Mouse (Mus musculus) adrenal gland, postnatal 14 days (tissue): ENCODE data around the gene Clec16a. TPM values are rescaled to one million over a fixed set of nuclear protein-coding genes. Genes with fewer than 3 reads are reported as not detected.

Experiments
- DNase-seq: peaks from one replicate; pipeline ENCODE4 v3.0.0; 2021; ENCODE audit warnings: mixed read lengths
- total RNA-seq: library from RNA; stranded (reverse); gene quantifications from 2 replicates; pipeline ENCODE4 v1.2.3, GENCODE M21; 2021

Clec16a gene
- total RNA-seq, 1 experiment from 2014 or later: 42.8 TPM

DNA sequence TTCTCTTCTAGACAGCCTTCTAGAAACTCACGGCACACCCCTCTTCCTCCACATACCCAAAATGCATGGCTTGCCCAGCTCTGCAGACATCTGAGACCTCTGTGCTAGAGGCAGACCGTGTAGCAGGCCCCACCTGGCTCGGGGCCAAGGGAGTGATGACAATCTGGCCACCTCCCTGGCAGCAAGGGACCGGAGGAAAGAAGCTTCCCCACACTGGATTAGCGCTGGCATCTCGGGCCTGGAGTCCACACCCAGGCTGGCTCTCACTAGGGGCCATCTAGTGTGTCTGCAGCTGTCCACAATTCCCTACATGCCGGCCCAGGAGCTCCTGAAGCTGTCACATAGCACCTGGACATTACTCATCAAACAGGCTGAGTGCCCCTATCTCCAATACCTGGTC is 10.6 kb upstream of the Clec16a start:
- peak; percentile 29 for DNase-seq

DNA sequence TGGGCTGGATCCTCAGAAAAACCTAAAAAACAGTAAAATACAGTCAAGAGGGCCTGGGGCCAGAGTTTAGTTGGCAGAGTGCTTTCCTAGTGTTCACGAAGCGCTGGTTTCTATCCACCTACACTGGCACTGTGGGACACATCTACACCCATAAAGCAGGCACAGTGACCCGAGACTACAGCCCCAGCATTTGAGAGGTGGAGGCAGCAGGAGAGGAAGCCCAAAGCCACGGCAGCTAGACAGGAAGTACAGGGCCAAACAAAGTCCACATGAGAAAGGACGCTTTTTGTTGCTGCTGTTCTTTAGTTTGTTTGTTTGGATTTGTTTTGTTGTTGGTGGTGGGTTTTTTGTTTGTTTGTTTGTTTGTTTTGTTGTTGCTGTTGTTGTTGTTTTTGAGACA is 8.8 kb upstream of the Clec16a start:
- no peak for DNase-seq

DNA sequence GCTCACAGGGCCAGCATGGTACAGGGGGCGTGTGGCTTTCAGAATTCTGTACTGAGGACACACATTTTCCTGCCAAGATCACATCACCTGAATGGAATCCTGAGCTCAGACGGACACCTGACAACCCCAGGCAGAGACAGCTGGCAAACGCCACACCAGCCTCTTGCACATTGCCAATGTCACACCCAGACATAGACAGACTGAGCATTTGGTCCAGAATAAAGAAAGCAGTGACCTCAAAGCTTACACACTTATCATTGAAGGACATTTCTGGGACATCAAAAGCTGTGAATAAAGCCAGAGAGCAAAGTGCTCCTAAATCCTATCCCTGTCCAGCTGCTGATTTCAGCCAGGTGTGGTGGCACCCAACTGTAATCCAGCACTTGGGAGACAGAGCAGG is 8.2 kb upstream of the Clec16a start:
- DNase-seq: no peak

GRCm38 (mm10) chr16:10540763-10541597 is 4.2 kb upstream of the Clec16a start:
- DNase-seq: no peak

DNA sequence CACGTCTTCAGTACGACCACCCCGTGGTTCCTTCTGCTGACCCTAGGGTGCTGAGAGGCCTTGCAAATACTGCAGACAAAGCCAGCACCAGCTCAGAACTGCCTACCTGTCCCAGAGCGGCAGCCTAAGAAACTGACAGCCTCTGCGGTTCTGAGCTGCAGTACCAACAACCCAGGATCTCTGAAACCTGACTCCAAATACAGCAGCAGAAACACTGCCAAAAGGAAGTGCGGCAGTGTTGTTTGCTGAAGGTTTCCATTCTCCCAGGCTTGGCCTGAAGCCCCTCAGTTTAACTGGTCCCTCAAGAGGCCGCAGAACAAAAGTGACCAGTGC is 3.6 kb upstream of the Clec16a start:
- no peak for DNase-seq

GRCm38 (mm10) chr16:10542266-10542665 is 2.9 kb upstream of the Clec16a start:
- DNase-seq: no peak

DNA sequence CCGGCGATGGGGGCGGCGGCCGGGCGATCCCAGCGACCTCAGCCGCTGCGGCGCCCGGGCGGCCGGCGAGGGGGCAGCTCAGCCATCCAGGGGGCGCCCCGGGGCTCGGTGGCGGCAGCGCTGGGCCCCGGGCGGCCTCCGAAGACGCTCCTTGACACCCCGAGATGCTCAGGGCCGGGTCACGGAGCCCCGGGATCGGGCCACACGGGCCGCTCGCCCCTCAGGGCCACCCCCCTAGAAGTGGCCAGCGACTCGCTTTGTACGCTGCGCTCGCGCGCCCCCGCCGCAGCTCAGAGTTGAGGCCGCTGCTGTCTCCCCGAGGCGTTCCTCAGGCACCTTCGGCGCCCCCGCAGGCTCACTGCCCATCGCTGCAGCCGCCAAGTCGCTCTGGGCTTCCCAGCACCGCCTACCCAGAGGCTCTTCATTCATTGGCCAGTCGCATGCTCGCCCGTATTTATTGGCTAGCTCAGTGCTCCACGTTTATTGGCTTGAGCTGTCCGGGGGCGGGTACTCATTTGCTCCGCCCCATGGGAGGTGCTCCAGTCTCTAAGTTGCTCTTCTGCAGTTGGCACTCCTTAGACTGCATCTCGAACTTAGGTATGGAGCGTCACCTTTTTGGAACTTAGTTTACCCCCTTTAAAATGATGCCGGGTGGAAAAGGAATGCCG is 2.3 kb upstream of the Clec16a start, which contains the start of gene Dexi:
Gene Dexi, minus strand, starts transcription at position 357 of the 668 bp plus-strand sequence.
- DNase-seq: peak; percentile 95

DNA sequence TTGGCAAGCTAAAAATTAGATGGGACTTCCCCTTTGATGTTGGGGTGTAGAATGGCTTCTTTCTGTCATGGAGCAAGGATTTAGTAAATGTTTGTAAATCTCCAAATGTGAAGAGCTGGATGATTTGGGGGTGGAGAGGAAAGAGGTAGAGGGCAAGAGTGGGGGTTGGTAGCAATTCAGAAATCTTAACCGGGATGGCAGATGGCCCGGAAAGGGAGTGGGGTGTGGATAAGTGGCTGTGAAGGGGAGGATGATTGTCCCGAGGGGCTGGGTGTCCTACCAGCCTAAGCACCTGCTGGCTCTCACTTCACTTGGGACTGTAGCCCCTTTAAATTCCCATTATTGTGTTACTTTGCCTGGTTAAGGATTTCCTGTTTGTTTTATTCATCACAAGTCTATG is 1.7 kb downstream of the Clec16a start:
- no peak for DNase-seq

DNA sequence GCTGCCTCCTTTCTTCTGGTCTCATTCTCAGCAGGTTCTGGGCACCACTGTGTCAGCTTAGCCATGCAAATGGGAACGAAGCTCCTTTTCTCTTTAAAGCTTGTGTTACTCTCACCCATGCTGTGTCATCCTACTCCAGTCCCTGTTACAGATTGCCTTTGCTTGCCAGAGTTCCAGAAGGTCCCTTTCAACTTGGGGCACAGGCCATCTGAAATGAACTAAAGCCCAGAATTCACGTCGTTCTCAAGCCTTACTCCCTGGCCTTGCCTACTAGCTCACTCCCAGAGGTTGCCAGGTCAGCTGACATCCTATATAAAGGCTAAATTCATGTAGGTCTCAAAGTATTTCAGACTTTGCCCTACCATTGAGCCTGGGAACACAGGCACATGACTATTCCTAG is 3.8 kb downstream of the Clec16a start:
- DNase-seq: no peak

DNA sequence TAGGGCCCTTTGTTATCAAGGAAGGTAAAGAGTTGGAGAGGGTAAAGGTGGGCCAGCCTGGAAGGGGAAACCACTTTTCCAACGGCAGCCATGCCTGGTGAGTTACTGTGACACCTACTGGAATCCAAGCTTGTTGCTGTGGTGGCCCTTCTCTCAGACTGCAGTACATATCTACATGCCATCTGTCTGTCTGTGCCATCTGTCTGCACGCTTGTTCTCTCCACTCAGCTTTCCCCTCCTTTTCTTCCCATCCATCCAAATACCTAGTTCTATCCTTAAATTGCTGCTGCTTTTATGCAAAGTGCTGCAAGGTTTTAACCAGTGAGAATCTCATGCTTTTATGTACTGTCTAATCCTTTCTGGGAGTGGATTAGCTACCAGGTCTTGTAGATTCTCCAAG is 4.5 kb downstream of the Clec16a start:
- DNase-seq: no peak

GRCm38 (mm10) chr16:10551592-10551991 is 6.5 kb downstream of the Clec16a start:
- no peak for DNase-seq

- DNase-seq: no peak
These were observed 8.7 kb downstream of the Clec16a start for GRCm38 (mm10) chr16:10553858-10554257.

DNA sequence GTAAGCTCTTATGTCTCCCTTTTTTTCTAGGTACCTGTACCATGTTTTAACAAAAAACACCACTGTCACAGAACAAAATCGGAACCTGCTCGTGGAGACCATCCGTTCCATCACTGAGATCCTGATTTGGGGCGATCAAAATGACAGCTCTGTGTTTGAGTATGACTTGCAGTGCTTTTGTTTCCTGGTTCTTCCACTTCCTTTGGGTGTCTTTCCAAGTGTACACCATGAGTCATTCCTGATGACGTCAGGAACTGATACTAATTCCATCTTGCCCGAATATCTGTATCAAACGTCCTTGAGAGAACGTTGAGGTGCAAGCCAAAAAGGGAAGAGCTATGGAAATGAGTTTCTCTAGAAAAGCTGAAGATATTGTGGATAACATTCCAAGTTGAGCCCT is 14.9 kb downstream of the Clec16a start:
- no peak for DNase-seq

- peak; percentile 83 for DNase-seq
These were observed 20.2 kb downstream of the Clec16a start for GRCm38 (mm10) chr16:10565278-10565885.

GRCm38 (mm10) chr16:10567153-10567552 is 22.0 kb downstream of the Clec16a start:
- no peak for DNase-seq

DNA sequence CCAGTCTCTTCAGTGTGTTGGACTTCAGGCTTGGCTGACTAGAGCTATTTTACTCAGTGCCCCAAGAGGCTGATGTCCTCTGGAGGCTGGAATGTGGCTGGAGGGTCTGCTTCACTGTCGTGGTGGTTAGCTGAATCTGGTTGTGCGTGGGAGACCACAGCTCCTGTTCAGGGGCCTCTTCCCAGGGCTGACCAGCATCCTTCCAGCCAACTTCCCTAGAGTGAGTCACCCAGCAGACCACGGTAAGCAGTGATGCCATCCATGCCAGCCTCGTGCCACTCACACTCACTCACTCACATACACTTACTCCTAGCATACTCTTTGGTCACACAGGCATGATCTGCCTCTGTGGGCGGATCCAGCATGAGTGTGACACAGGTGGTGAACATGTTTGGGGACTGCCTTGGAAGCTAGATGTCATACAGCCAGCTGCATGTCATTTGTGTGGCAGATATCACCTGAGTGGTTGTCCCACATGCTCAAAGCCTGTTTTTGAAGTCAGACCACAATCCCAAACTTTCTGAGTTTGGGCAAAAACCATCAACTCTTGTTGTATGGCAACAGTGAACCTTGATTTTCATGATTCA is 24.8 kb downstream of the Clec16a start:
- DNase-seq: no peak

DNA sequence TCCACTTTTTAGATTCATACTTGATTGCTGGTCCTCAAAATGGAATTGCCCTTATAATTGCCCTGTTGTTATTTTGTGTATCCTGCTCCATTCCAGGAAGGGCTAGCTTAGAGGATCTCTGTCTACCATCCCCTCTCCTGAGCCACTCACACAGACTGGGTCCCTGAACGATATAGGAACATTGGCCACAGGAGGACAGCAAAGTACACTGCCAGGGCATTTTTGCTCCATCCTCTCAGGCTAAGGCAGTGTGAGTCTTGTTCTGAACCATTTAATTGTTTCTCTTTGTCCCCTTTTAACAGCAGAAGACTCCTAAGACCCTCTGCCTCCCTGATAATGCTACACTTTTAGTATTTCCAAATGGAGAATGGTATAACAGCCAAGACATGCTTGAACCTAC is 25.6 kb downstream of the Clec16a start:
- peak; percentile 72 for DNase-seq

GRCm38 (mm10) chr16:10571820-10572219 is 26.7 kb downstream of the Clec16a start:
- peak; percentile 44 for DNase-seq

GRCm38 (mm10) chr16:10574936-10575335 is 29.8 kb downstream of the Clec16a start:
- DNase-seq: no peak

- peak; percentile 35 for DNase-seq
These were observed 30.8 kb downstream of the Clec16a start for GRCm38 (mm10) chr16:10575915-10576314.

- peak; percentile 39 for DNase-seq
These were observed 32.4 kb downstream of the Clec16a start for GRCm38 (mm10) chr16:10577548-10577947.

- no peak for DNase-seq
These were observed 33.2 kb downstream of the Clec16a start for GRCm38 (mm10) chr16:10578376-10578775.
